Mouse (Mus musculus) thymus, adult 2 months (tissue): ENCODE measurements at regions not wholly inside any gene's neighbourhood (a gene's known extent, or its start where the extent isn't known, plus 50 kb on each side); places are given as distances from the start of the nearest gene placed in this dataset.

ENCODE experiments used
- CTCF ChIP-seq: fragments of 200-500 bp; IDR thresholded peaks from 2 replicates; pipeline ENCODE4 v1.5.1; 2012; ENCODE audit warnings: mild to moderate bottlenecking, control low read depth, low read length, moderate library complexity, borderline replicate concordance; ENCODE audit not compliant: control insufficient read depth, poor library complexity, insufficient read depth; ENCODE audit errors: extremely low read depth
- POLR2A ChIP-seq: fragments of 200-500 bp; IDR thresholded peaks from 2 replicates; pipeline ENCODE4 v1.6.1; 2012; ENCODE audit warnings: mild to moderate bottlenecking, low read length, control low read depth, moderate library complexity; ENCODE audit not compliant: control insufficient read depth, poor library complexity, insufficient read depth; ENCODE audit errors: extremely low read depth

- TF ChIP-seq CTCF: no peak
- no peak for TF ChIP-seq POLR2A
Measured at GRCm38 (mm10) chr17:85816521-85816920, 128.4 kb upstream of the Six2 start.
